Mouse (Mus musculus): Measurements from ENCODE around the gene Pygo2. TPM values are rescaled to one million over a fixed set of nuclear protein-coding genes. Genes with fewer than 3 reads are reported as not detected.

Gene Pygo2
- total RNA-seq, 1 experiment from 2014 or later = 17.6 TPM

DNA sequence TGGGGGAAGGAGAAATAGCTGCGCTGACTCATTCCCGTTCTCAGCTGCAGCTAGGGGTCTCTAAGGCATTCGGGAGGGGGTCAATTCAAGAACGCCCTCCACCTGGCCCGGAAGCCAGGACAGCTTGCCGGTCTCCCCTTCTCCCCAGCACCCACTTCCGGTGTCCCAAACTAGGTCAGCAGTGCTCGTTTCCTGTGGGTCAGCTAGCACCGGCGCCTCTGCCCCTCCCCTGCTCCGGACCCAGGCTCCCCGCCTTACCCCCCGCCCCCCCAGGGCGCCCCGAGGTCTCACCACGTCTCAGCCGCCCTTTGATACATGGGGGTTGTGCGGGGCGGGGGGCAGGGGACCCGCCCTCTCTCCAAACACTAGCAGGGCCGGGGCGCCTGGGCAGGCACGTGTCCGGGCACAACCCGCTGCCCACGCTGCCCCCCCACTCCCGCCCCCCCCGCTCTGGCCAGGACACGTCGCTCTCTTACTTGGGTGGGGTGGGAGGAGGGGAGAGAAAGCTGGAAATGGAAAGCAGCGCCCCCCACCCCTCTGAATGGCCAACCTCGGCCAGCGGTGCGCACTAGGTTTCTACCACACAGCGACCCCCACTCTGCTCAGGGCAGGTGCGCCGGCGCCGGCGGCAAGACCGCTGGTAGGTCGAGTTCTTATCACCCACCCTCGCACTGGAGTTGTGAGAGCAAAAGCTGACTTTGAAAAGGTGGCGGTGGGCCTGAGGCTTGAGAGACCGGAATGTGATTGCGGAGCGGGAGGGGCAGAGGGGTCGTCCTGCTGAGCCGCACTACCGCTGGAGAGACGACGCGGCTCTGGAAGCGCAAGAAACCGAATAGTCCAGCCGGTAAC, 38.1 kb upstream of the Pygo2 start:
- ATAC-seq (replicated peaks; ENCODE audit: insufficient number of reproducible peaks, low FRiP score, low TSS enrichment, poor library complexity, severe bottlenecking) = no peak

DNA sequence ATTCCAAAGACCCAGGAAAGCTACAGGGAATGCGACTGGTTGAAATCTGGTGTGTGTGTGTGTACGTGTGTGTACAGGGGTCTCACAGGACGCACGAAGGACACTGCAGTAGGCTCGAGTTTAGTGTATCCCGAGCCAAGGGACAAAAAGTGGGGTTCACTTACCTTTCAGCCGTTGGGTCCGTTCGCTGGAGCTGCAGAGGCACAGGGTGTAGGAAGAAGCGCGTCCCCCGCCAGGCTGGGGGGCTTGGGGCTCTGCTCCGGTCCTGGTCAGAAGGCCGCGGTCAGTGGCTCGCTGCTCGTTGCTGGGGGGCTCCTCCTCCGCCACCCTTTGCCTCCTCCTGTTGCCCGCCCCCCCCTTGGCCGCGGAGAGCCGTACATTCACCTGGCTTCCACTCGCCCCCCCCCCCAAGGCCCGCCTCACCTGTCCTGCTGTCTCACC, 37.1 kb upstream of the Pygo2 start:
- ATAC-seq (replicated peaks; ENCODE audit: insufficient number of reproducible peaks, low FRiP score, low TSS enrichment, poor library complexity, severe bottlenecking) = no peak

DNA sequence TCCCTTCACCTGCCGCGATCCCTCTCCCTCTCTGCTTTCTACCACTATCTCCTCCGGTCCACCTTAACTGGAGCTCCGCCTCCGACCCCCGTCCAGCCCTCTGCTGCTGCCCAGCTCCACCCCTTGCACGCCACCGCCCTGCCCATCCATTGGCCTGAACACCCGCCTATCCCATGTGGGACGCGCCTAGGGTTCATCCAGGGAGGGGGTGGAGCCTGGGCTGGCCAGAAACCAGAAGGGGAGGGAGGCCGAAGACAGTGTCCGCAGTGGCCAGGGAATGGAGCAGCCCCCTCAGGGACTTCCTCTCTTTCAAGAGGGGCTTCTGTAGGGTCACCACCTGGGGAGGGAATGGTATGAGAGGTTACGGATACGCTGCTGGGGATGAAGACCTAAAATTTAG, 36.4 kb upstream of the Pygo2 start:
- ATAC-seq (replicated peaks; ENCODE audit: insufficient number of reproducible peaks, low FRiP score, low TSS enrichment, poor library complexity, severe bottlenecking) = peak; percentile 83

DNA sequence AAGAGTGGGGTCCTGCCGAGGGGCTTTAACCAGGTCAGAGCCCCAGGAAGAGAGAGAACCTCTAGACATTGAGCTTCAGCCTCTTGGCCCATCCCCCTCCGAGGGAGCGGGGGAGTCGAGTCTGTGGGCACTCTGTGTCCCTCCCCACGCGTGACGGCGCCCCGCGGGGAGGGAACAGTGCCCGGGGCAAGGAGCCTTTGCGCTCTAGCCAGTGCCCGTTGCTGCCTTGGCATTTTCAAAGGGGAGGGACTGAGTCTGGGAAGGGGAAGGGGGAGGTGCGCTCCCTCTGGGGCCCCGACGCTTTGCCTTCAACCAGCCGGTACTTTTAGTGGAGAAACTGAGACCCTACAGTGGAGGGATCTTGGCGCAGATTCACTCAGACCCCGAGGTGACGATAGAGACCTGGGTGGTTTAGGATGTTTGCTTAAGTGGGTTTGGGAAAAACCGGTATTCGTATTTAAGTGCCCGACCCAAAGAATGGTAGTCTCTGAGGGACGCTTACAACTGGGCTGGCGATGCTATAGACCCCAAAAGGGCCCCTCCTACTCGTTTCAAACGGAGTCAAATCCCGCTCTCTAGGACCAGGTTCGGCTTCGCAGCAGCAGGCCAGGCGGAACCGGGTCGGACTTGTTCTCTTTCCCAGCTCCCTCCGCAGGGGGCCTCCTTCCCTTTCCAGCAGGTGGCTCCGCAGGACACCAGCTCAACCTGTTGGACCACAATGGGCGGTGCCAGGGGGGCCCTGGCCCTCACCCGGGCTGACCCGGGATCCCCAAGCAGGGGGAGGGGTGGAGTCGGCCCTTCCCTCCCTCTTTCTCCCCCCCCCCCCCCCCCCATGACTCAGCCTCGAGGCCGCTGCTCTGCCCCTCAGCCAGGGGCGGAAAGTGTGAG, 35.8 kb upstream of the Pygo2 start, which contains the start of gene Zbtb7b:
Zbtb7b (minus strand) TSS at position 771 of the 888 bp plus-strand sequence.
- peak; percentile 51 for ATAC-seq (replicated peaks; ENCODE audit: insufficient number of reproducible peaks, low FRiP score, low TSS enrichment, poor library complexity, severe bottlenecking)

DNA sequence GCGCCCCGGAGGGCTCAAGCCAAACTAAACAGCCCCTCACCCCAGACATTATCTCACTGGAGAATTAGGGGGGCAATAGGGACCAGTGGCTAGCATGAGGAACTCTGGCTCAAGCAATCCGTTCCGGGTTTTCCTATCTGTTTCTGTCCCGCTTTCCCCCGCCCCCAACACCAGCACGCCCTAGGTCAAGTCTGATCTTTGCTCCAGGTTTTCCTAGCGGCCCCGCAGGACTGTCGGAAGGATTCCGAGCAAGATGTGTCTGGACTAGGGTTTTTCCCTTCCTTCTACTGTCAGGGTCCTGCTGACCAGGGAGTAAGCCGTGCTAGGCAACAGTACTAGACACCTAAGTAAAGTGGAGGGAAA, 35.1 kb upstream of the Pygo2 start:
- 0 out of 2 replicates have a peak, but pooled peaks have one; percentile 6 for ATAC-seq (replicated peaks; ENCODE audit: insufficient number of reproducible peaks, low FRiP score, low TSS enrichment, poor library complexity, severe bottlenecking)

DNA sequence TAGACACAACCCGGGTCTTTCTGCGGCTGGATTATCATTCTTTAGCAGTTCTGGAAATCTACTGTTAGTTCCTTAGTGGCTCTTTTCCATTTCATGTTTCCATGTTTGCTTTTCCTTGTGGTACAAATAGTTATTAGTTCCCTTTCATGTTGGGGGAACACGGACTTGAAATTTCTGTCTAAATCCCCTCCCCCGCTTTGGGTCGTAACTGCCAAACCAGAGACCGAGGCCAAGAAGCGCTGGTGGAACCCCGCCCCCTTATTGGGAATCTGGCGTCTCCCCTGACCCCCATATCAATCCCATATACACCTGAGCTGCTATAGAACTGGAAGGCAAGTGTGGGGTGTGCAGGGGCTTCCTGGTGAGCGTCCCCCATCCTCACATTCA, 34.6 kb upstream of the Pygo2 start:
- no peak for ATAC-seq (replicated peaks; ENCODE audit: insufficient number of reproducible peaks, low FRiP score, low TSS enrichment, poor library complexity, severe bottlenecking)

DNA sequence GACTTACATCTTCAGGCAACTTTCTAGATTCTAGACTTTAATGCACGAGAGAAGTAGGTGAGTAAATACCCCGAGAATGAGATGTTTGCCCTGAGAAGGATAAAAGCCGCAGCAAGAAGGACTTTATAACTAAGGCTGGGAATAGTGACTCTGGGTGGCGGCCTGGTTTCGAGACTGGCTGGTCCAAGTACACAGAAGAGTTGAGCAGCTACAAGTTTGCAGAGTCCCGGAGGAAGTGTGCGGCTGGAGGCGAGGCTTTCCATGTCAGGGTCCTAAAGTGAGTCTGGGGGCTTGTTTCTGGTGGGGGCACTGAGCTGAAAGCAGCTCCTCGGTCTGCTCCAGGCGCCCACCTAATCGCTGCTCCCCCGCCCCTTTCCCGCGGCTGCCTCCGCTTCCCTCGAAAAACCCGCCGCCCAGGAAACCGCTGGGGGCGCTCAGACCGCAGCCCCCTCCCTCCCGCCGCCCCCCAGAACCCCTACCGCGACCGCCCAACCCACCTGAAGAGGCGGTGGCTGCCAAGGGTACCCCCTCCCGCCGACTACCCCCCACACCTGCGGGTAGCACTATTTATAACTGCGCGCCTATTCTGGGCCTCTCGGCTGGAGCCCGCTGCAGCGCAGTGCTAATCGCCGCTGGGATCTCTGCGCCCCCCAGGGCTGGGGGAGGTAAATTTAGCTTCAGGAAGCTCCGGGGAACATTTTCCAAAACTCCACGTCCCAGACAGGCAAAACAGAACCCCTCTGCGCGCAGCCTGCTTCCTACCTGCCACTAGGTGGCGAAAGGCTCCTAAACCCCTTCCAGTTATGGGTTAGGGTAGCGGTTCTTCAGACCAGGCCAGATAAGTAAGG, 34.0 kb upstream of the Pygo2 start:
- ATAC-seq (replicated peaks; ENCODE audit: insufficient number of reproducible peaks, low FRiP score, low TSS enrichment, poor library complexity, severe bottlenecking) = no peak

DNA sequence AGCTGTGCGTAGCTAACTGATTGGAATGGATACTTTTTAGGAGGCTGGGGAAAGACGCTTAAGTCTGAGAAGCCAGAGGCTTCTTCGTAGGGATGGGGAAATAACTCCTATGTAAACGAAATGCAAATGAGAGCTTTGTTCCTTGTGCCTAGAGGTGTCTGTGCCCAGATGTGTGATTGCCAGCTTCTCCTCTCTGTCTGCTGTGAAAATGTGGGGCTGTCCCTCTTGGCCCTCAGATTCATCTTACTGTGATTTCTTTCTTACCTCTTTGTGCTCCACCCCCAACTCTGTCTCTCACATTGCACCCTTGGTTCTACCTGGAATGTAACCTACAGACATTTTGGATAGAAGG, 33.4 kb upstream of the Pygo2 start:
- no peak for ATAC-seq (replicated peaks; ENCODE audit: insufficient number of reproducible peaks, low FRiP score, low TSS enrichment, poor library complexity, severe bottlenecking)

DNA sequence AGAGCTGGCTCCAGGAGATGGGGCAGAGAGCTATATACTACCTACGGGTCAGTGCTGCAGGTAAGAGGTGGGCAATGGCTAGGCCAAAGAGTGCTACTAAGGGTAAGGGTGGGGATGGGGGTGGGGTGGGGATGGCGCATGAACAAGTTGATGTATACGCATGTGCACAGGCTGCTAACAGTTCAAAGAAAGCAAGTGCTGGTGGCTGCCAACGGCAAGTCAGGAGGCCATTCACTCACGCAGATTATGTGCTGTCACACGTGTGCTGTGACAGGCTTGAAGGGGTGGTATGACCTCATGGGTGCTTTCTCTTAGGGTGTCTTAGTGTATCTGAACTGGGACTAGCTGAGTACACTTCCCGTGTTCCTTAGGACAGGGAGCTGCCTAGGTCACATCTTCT, 28.7 kb upstream of the Pygo2 start:
- ATAC-seq (replicated peaks; ENCODE audit: insufficient number of reproducible peaks, low FRiP score, low TSS enrichment, poor library complexity, severe bottlenecking) = no peak

DNA sequence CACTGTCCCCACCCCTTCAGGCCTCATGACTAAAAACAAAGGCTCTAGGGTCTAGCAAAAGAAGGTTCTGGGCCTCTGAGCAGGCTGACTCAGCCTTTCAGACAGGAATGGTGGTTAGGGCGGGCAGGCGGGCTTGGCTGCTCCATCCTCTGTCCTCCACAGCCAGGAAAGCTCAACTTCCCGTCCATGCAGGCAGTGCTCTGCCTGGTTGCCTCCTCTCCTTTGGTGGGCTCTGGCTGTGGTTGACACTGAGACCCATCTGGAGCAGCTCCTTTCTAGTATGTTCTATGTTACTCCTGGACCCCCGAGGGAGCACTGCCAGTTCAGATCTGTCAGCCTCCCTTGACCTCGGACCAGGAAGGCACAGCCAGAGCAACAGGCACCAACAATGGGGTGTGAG, 27.3 kb upstream of the Pygo2 start, which contains the start of gene Lenep:
Lenep (minus strand) TSS at position 101 of the 400 bp plus-strand sequence.
- ATAC-seq (replicated peaks; ENCODE audit: insufficient number of reproducible peaks, low FRiP score, low TSS enrichment, poor library complexity, severe bottlenecking) = no peak

DNA sequence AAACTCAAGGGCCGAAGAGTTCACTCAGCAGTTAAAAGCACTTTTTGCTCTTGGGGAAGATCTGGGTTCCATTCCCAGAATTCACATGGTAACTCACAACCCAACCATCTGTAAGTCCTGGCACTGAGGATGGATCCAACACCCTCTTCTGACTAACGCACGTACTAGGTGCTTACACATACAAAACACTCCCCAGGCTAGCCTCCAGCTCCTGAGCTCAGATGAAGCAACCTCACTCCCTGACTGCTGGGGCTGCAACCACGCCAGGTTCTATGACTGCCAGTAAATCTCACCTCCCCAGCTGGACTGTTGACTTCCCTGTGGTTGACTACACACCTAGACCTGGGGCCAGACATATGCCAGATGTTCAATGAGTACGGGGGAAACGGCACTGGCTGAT, 23.1 kb upstream of the Pygo2 start:
- no peak for ATAC-seq (replicated peaks; ENCODE audit: insufficient number of reproducible peaks, low FRiP score, low TSS enrichment, poor library complexity, severe bottlenecking)

DNA sequence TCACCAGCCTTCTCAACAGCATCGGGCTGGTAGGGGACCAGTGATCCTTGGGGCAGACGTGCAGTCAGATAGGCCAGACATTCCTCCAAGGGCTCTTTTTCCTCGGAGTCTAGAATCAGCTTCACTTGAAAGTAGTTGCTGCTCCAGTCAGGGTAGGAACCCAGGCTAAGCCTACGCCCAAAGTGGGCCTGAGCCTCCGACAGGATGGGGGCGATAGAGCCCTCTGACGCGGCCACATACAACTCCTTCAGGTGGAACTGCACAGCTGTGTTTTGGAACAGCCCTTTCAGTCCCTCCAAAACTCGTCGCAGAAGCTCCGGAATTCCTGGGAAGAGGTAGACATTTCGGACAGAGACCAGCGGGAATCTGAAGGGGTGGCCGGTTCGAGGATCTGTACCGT, 21.6 kb upstream of the Pygo2 start:
- no peak for ATAC-seq (replicated peaks; ENCODE audit: insufficient number of reproducible peaks, low FRiP score, low TSS enrichment, poor library complexity, severe bottlenecking)

DNA sequence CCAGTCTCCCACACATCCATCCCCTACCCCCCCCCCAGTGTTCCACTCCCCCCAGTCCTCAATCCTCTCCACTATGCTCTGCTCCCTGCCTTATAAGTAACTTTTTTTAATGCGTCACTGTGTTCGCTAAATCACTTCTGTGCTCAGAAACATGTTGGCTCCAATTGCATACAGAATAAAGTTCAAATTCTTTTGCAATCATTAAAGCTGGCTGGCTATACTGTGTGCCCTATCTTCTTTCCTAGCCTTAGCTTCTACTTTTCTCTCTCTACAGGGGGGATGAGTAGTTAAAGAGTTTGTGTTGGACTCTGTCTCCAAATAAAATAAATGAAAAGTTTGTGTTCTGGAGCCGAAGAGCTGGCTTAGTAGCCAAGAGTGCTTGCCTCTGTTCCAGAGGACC, 20.3 kb upstream of the Pygo2 start:
- ATAC-seq (replicated peaks; ENCODE audit: insufficient number of reproducible peaks, low FRiP score, low TSS enrichment, poor library complexity, severe bottlenecking) = no peak

DNA sequence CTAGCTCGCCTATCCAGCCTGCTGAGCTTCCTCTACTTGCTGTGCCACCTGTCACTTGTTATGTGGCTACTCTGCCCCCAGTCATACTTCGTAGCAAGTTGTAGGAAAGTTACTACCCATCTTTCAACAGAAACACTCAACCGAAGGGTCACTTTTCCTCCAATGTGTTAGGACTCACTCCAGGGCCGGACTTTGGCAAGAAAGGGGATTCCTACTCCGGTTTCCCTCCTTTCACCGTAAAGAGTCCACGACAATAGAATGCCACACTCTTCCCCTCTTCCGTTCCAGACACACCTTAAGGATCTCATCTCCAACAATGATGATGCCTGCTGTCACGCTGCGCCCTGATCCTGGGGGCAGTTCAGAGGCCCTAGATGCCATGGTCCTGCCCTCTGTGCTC, 19.1 kb upstream of the Pygo2 start:
- no peak for ATAC-seq (replicated peaks; ENCODE audit: insufficient number of reproducible peaks, low FRiP score, low TSS enrichment, poor library complexity, severe bottlenecking)

DNA sequence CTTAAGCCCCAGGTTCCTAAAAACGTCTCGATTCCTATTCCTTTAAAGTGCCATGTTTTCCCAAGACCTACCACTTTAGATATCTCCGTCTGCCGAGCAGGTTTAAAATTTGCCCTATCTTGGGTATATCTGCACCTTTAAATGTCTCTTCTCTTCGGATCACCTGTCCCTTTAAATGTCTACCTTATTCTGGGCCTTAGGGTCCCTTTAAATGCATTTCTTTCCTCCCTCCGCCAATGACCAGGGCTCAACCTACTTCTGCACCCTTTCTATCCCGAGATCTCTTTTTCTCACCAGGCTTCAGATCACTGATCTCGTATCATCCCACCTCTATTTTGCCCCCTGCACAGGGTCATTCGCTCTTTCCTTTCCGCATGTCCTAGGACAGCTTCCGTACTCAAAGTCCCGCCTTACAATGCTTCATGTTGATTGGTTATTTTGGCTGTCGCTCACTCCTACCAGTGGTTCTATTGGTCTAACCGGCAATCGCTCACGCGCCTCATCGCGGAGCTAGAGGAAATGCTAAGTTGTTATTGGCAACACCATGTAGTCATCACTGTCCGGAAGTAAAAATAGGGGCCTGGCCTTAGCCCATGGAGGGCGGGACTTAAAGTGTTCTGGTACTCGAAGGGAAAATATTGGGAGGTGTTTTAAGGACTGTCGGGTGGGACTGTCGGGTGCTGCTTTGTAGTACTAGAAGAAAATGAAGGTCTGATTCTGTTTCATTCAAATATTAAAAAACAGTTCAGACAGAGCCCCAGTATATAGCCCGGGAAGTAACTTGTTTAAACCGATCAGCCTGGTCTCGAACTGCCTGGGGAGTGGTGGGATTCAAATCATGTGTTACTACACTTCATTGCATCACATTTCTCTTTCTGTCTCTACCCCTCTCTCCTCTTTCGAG, 18.3 kb upstream of the Pygo2 start, which contains the start of gene Flad1:
Flad1 (minus strand) TSS at position 381 of the 904 bp plus-strand sequence.
- peak; percentile 100 for ATAC-seq (replicated peaks; ENCODE audit: insufficient number of reproducible peaks, low FRiP score, low TSS enrichment, poor library complexity, severe bottlenecking)

DNA sequence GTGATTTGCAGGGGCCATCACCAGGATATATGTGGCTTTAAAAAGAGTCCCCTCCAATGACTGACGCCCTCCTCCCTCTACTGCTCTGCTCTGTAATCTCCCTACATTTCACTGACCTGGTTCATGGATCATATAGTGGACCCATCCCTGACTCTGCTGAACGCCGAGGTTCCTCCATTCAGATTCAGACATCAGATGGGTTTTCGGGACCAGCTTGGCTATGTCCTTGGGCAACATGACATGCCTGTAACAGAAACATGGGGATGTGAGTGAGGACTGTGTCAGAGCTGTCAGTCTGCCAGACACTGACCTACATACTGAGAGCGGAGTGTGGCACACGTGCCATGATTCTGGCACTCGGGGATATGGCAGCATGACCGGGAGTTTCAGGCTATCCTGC, 13.9 kb upstream of the Pygo2 start:
- ATAC-seq (replicated peaks; ENCODE audit: insufficient number of reproducible peaks, low FRiP score, low TSS enrichment, poor library complexity, severe bottlenecking) = no peak

DNA sequence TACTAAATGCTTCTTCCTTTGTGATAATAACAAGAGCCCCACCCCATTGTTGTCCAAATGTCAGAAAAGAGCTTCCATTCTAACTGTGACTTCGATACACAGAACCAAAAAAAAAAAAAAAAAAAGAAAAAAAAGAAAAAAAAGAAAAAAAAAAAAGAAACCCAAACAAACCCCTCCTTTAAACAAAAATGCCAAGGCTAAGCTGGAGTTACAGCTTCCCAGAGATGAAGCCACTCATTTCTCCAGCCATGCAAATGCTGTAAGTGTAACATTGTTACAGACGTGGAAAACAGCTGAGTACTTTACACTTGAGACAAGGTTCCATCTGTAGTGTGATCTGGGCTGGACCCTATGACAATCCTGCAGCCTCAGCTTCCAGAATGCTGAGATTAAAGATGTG, 12.9 kb upstream of the Pygo2 start:
- no peak for ATAC-seq (replicated peaks; ENCODE audit: insufficient number of reproducible peaks, low FRiP score, low TSS enrichment, poor library complexity, severe bottlenecking)

DNA sequence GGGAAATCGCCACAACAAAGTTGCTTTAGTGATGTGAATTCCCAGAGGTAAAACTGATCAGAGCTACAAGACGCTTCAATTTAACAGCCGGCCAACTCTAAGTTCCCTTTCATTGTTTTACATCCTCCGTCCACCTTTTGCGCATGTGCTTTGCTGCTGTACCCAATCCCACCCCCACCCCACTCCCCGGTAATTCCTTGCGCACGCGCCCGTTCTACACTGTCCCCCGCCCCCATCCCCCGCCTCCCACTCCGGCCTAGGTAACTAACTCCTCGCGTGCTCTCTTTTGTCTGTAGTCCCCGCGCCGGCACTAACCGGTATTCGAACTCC, 12.2 kb upstream of the Pygo2 start:
- no peak for ATAC-seq (replicated peaks; ENCODE audit: insufficient number of reproducible peaks, low FRiP score, low TSS enrichment, poor library complexity, severe bottlenecking)

All from monocyte, adult 5-6 weeks (primary cell).